Mouse (Mus musculus): ENCODE measurements around the gene Cdk20. TPM values are rescaled to one million over a fixed set of nuclear protein-coding genes. Genes with fewer than 3 reads are reported as not detected.
A peak's percentile ranks its signal among the peaks of the same experiment; 100 is the strongest.
"Not testable (repeated sequence)": the region's sequence is repeated elsewhere in the genome, so short reads cannot be mapped to it uniquely, and the experiment has no call there.

The Cdk20 gene
- total RNA-seq, 2 experiments from 2014 or later: 2.0 to 5.4 TPM

DNA sequence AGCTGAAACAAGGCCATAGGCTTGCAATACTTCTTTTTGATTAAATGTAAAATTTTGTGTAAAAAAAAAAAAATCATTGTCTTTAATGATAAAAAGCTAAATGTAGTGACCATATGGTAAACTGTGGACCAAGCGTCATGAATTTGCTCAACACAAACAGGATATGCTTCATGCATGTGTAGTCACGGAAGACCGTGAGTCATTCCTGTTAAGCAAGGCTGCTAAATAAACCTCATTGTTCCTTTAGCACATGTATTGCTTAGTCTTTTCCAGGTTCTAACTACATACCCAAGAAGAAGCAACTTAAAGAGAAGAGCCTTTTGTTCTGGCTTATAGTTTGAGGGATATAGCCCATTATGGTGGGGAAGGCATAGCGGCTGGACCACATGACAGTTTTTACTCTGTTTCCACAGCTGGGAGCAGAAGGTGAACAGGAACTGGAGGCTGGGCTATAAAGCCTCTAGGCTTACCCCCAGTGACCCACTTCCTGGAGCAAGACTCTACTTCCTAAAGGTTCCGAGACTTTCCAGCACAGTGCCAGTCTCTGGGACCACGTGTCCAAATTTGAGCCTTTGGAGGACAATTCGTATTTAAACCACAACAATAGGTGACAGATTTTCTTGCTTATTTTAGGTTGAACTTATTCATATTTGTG, 10.0 kb upstream of the Cdk20 start:
- no peak for DNase-seq

DNA sequence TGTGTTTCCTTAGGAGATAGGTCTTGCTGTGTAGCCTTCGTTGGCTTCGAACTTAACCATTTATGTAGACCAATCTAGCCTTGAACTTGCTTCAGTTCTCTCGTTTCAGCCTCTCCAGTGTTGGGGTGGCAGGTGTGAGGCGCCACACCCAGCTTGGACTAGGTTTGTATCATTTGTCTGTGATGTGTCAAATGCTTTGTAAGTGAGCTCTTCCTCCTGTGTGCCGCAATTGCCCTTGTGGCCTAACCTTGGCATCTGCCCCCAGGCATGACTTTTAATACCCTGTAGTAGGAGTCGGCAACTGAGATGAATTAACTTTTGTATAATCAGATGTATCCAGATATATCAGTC, 9.5 kb upstream of the Cdk20 start:
- no peak for DNase-seq

DNA sequence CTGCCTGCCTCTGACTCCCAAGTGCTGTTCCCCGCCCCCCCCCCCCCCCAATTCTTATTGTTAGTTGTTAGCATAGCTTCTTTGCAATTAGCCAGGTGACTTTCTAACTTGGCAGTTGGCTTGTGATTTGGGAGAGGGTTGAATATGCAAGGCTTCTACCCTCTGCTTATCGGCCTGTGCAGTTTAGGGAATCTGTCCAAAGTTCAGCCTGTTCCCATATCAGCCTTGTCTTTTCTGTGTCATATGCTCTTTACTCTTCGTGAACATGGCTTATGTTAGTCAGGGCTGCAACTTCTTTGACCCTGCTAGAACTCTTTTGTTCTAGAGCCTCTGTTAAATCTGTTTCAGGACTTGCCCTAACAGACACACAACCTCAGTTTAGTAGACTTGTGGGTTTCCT, 7.8 kb upstream of the Cdk20 start:
- no peak for DNase-seq

DNA sequence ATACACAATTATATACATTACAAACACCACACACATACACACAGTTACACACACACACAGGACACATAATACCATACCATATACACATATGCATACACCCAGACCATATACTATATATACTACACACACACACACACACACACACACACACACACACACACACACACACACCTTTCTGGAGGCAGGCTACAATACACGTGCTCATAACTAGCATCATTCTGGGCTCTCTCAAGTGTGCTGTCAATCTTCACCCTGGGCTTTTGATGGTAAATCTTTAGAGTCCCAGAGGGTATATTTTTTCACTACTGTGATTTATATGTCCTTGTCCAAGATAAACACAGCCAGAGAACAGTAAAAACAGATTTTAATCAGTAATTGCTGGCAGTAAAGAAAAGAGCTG, 6.8 kb upstream of the Cdk20 start:
- no peak for DNase-seq

DNA sequence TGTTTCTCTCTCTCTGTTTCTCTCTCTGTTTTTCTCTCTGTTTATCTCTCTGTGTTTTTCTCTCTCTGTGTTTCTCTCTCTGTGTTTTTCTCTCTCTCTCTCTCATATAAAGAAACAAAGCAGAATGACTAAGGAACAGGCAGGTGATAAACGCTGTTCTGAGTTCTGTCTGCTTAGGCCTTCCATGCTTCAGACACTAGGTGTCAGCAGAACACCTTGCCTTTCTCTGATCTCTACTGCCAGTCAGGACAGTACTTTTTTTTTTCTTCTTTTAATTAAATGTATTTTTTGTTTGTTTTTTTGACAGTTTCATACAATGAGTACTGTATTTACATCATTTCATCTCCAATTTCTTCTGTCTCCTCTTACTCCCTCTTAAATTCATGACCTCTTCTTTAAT, 2.8 kb upstream of the Cdk20 start:
- DNase-seq: no peak

DNA sequence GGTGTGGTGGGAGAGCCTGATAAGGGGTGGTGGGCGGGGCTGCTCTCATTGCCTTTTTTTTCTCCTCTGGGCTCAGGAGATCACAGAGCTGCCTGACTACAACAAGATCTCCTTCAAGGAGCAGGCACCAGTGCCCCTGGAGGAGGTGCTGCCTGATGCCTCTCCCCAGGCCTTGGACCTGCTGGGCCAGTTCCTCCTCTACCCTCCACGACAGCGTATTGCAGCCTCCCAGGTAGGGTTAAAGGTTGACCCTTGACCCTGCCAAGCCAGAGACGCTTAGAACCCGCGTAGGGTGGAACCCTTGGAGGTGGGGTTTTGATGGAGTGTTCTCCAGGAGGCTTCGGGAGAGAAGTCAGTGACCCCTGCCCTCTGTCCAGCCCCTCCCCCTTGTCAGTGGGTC, 5.7 kb downstream of the Cdk20 start:
- DNase-seq: no peak

DNA sequence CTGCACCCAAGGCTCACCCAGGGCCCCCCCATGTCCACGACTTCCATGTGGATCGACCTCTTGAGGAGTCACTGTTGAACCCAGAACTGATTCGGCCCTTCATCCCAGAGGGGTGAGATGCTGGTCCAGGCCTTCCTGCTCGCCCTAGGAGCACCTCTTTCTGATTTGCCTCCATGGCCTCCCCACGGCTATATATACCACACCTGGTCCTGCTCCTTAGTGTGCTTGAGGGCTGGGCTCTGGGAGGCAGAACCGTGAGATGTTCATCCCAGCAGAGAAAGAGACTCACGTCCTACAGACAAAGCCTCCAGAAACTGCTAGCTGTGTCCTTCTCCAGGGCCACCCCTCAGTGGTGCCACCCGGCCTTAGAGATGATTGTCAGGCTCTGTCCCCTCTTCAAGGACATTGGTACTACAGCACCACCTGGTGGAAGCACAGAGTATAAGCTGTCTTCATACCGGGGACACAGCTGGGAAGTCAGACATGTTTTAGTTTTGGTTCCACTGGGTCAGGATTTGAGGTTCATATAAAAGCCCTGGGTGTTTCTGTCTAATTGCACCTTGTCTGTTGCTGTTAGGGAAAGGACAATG, 6.8 kb downstream of the Cdk20 start:
- peak; percentile 70 to 82 for DNase-seq

DNA sequence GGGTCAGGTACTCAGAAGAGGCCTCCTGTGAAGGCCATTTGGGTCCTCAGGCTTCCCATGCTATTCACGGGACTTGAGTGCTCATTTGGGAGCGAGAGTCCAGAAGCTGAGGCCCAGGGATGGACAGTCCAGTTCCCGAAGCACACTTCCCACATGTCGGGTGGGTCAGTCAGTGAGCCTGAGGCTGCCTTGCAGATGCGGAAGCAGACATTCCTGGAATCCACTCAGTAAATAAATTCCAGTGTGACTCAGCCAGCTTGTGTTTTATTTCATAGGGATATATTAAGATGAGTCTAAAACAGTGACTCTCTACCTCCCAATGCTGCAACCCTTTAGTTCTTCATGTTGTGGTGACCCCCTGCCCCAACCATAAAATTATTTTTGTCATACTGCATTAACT, 7.4 kb downstream of the Cdk20 start:
- DNase-seq: no peak

DNA sequence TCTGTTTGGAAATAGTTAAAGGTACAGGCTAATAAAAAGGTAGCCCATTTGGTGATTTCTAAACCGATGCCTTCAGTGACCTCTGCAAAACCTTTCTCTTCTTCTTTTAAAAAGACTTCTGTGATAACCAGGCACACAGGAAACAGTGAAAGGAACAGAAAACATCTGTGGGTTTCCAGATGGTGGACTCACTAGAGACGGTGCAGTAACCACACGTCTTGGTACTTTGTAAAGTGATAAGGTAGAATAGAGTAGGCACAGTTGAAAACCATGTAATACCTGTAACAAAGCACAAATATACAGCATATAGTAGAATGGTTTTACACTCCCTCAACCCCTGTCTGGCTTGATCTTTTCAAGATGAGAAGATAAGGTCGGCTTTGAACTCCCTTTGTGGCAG, 8.5 kb downstream of the Cdk20 start:
- DNase-seq: no peak

DNA sequence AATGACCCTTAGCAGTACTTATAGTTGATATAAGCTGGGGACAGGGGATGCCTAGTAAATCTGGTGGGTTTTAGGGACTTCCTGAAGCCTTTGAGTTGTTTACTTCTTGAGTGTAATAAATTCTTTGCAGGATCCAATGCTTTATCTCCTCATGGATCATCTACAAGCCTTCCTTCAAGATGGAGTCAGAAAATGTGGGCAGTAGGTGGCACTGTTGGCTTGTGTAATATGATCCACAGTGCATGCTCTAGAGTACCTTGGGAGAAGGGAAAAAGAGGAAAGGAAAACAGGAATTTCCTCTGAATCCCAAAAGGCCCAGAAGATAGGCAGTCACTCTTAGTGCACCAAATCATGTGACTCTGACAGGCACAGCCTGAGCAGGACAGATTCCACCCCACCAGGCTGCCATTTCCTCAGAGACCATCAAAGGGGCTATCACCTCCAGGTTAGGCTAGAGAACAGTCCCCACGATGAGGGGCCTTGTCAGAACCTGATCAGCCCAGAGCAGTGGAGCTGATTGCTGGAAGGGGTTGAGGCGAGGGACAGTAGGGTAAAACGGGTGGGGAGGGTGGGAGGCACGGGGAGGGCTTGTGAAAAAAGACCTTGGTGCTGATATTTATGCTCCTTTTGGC, 11.3 kb downstream of the Cdk20 start:
- DNase-seq: peak; percentile 66 to 69

DNA sequence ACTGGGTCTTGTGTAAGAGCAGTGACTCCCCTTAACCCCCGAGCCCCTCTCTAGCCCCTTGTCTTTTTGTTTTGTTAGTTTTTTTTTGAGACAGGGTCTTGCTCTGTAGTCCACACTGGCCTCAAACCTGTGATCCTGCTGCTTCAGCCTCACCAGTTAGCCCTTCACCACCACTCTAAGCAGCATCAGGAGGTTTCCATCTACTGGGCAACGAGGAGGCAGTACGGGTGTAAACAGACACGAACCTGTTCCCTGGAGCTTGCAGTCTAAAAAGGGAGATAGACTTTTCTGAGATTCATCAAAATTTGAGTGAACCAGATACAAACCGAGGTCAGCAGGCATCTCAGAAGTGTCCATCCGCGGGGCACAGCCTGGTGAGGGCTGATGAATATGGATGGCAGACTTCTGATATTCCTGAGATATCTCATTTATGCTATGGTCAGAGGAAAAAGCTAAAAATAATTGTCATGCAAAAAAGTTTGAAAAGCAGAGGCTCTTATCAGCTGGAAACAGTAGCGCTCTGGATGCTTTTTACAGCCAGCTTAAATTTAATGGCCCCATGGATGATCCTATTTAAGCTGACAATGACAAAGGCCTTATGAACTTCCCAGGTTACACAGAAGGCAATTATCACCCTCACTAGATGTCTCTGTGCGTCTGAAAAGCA, 13.3 kb downstream of the Cdk20 start:
- DNase-seq: no peak

DNA sequence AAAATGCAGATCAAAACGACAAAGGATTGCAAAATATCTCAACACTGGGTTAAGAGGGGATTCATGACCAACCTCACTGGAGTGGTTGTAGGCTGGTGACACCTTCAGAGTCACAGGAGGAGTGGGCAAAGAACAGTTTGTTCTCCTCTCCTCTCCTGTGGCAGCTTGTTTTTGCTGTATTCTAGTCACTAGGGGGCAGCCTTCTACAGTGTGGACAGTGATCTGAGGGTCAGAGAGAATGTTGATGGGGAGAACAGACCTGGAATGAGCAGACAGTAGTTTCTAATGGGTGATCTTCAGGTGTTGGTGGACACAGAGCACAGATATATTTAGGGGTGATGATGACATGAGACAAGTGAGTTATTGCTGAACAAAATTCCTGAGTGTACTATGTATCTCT, 15.8 kb downstream of the Cdk20 start:
- DNase-seq: peak in 1 of 2 experiments; percentile 37

DNA sequence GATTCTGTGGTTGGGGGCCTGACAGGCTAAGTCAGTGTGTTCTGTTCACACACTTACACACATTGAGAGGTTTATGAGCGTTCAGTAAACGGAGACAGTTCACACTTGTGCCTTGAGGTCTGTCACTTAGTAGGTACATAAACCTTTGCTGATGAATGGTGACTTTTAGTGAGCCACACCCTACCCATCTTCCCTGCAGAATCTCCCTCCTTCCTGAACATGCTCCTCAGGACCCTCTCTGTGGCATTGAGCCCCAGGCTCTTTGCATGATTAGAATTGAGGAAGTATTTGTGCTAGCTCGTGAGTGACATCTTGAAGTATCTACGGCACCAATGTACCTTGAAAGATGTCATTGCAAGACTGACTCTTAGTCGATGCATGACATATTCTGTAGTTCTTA, 16.6 kb downstream of the Cdk20 start:
- no peak for DNase-seq

DNA sequence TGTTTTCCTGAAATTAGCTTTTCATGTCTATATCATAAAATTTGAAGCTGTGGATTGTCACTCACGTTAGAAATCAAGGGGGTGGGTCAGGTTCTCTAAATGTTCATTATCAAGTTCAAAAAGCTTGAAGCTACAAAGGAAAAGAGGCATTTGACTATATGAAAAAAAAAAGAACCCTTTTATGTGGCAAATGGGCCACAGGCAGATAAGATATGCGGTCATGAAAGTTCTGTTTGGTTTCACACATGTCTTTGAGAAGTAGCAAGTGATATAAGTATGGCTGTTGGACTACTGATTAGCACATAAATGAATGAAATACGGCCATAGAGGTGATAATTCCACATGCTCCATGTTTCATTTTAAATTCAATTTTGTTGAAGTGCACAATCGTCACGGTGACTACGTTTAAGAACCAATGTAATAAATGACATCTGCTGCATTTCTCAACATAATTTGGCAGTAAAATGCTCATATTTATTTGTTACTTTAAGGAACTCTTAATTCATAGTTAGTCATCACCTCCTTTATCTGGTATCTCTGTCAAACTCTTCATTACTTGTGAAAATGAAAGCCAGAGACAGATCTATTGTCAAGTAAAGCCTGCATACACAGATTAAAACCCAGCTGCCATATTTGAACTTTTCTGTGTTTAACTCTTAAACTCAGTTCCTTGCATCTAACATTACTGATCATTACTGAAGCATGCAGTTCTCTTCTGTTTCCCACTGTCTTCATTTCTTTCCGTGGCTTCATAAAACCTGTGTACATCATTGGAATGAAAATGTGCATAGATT, 18.1 kb downstream of the Cdk20 start:
- no peak for DNase-seq

DNA sequence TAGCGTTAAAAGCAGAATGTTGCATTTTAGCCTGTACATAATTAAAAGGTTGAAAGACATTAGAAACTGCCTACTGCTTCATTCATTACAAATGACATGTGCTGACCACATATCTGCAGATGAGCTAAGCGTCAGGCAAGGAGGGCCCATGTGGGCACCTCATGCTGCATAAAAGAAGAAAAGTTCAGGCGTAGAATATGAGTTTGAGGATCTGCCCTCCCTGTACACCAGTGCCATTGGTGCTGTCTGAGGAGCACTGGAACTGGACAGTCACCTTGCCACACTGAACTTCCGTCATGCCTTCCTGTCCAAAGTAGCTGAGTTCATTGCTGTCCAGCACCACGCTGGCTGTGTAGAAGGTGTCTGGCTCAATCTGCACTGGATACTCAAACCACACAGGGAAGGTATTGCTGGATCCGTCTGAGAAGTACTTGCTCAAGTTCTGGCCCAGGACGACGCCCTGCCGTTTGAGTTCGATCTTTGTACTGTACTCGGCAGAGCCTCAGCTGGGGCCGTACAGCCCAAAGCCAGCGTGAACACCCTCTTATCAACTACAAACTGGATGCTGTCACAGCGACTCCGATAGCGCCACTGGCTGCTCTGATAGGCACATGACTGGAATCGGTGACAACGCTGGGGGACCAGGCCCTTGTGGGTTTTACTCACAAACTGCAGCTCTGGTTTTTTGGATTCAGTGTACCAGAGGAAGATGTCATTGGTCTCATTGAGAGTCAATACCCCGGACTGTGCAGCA, 25.3 kb downstream of the Cdk20 start:
- DNase-seq: not testable (repeated sequence)

DNA sequence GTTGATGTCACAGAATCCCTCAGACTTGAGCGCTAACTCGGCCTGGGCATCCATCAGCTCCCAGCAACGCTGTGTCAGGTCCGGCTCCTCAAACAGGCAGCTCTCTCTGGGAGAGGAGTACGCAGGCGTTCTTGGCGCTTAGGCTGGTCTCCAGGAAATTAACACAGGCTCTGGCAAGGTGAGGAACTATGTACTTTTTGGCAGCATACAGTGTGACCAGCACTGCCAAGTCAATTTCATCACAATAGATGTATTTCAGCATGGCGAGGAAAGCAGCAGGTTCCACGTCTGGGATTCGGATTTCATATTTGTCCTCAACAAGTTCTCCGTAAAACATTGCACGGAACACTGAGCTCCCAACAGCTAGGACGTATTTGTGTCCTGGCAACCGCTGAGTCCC, 26.1 kb downstream of the Cdk20 start:
- DNase-seq: no peak

DNA sequence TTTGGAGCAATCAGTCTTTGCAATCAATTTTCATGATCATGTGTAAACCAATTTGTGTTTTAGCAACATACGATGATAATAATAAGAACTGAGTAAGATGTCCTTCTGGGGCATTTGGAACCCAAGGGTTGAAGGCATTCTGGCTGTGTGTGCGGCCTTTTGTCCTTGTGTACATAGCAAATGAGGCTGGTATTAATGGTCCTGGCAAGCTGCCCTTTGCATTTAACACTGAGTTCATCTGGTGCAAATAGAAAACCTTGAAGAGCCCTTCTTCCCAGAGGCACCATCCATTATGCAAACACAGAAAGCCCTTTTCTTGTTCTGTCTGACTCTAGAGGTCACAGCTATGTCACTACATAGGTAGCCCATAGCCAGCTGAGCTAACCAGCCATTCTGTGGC, 30.5 kb downstream of the Cdk20 start:
- peak; percentile 10 to 41 for DNase-seq

DNA sequence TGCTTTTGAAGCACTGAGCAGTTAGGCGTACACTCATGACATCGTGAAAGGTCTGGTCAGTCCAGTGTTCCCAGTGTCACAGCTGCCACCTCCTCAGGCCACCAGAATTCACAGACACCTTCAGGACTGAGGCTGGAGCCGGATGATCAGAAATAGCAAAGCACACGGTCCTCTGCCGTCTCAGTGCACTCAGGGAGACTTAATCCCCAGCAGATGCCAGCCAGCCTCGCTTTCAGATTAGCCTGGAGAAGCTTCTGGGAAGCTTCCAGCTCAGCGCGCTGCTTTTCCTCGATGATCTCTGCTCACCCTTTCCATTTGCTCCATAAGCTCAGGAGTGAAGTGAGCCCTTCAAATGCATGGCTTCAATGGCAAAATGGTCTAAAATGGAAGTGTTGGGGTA, 33.1 kb downstream of the Cdk20 start:
- DNase-seq: no peak

DNA sequence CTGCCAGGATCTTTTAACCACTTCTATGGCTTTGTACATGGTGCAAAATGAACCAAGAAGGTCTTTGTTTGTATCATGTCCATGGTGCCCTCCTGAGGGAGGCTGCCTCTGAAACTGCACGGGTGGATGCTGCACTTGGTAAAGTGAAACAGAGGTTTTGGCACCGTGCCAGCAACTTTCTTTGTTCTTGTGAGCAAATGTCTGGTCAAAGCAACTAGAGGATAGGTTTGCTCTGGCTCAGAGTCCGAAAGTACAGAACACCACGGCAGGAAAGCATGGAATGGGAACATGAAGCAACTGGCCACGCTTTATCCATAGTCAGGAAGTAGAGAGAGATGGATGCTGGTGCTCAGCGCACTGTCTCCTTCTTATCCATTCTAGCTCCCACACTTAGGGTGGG, 35.8 kb downstream of the Cdk20 start:
- DNase-seq: peak; percentile 23 to 38

DNA sequence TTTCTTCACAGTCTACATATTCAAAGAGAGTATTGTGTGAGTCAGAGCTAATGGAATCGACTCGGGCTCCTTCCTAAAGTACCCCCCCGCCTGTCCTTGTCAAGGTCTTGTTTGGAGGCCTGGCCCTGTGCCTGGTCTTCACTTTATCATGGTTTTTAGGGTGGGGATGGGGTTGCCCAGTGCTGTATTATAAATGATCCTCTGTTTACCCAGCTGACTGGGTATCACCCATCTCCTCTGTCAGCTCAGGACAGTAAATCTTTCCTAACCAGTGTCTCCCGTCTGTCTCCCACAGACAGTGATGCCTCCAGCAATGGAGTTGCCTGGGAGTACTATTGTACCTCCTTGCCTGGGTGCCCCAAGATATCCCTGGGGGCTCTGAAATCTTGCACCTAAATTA, 45.9 kb downstream of the Cdk20 start:
- peak; percentile 69 to 73 for DNase-seq

DNA sequence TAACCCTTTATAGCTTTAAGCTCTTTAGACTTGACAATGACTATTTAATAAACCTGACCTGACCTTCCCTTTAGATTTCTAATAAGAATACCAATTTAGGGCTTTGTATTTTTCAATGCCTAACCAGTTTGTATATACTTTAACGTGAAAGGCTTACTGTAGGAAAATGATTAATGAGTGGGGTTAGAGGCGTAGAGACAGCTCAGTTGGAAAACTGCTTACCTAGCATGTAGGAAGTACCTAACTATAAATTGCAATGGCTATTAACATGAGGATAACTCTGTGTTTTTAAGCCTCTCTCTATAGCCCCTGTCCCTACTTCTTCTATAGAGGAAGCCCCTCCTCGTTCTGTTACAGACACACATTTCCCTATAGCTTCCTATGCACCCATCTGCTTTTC, 47.8 kb downstream of the Cdk20 start:
- no peak for DNase-seq

DNA sequence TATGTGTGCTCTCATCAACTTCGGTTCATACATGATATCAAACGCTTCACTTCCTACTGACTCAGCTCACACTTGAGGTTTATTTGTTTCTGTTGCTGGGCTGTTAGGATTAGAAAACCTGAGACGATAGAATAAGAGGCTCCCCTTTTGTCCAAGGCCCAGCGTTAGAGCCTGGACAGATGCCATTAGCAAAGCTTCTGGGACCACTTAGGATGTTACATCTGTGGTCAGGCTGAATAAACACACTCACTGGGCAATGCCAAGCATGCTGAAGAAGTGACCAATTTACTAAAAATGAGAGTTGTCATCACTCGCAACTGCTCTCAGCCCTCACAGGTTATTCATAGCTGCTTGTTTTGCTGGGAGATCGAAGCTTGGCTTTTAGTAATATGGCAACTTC, 57.8 kb downstream of the Cdk20 start:
- DNase-seq: no peak

Data from adrenal gland, postnatal 36 days (tissue).